Mouse (Mus musculus): Measurements from ENCODE around the gene Metap1d.

Gene Metap1d

GRCm38 (mm10) chr2:71475760-71476159 is 22.7 kb downstream of the Metap1d start:
- no peak for DNase-seq

- no peak for DNase-seq
Observed at GRCm38 (mm10) chr2:71477787-71478186, 24.7 kb downstream of the Metap1d start.

- DNase-seq: no peak
Observed at GRCm38 (mm10) chr2:71479917-71480316, 26.8 kb downstream of the Metap1d start.

GRCm38 (mm10) chr2:71481825-71482224 is 28.7 kb downstream of the Metap1d start:
- DNase-seq: no peak

GRCm38 (mm10) chr2:71483046-71483716 is 30.1 kb downstream of the Metap1d start:
- no peak for DNase-seq

- no peak for DNase-seq
Observed at GRCm38 (mm10) chr2:71483717-71484066, 30.6 kb downstream of the Metap1d start.

GRCm38 (mm10) chr2:71491295-71491694 is 38.2 kb downstream of the Metap1d start:
- DNase-seq: no peak

- no peak for DNase-seq
Observed at GRCm38 (mm10) chr2:71493161-71493683, 40.1 kb downstream of the Metap1d start.

- DNase-seq: no peak
Observed at GRCm38 (mm10) chr2:71494503-71494902, 41.4 kb downstream of the Metap1d start.

GRCm38 (mm10) chr2:71494971-71495370 is 41.9 kb downstream of the Metap1d start:
- DNase-seq: no peak

GRCm38 (mm10) chr2:71497175-71497574 is 44.1 kb downstream of the Metap1d start:
- DNase-seq: no peak

- no peak for DNase-seq
Observed at GRCm38 (mm10) chr2:71499276-71500230, 46.5 kb downstream of the Metap1d start.

GRCm38 (mm10) chr2:71504852-71505251 is 51.8 kb downstream of the Metap1d start:
- no peak for DNase-seq

- no peak for DNase-seq
Observed at GRCm38 (mm10) chr2:71511209-71511608, 58.1 kb downstream of the Metap1d start.

- DNase-seq: no peak
Observed at GRCm38 (mm10) chr2:71512326-71512725, 59.2 kb downstream of the Metap1d start.

- DNase-seq: no peak
Observed at GRCm38 (mm10) chr2:71516995-71517394, 63.9 kb downstream of the Metap1d start.

- DNase-seq: no peak
Observed at GRCm38 (mm10) chr2:71517466-71518099, 64.5 kb downstream of the Metap1d start.

GRCm38 (mm10) chr2:71522871-71523270 is 69.8 kb downstream of the Metap1d start:
- DNase-seq: no peak

GRCm38 (mm10) chr2:71523431-71523830 is 70.4 kb downstream of the Metap1d start:
- DNase-seq: no peak

- no peak for DNase-seq
Observed at GRCm38 (mm10) chr2:71524763-71525162, 71.7 kb downstream of the Metap1d start.

GRCm38 (mm10) chr2:71526595-71527322 is 73.7 kb downstream of the Metap1d start:
- no peak for DNase-seq

- DNase-seq: no peak
Observed at GRCm38 (mm10) chr2:71527323-71528013, 74.4 kb downstream of the Metap1d start.

Data from cerebellum, adult 18-20 months (tissue).